Mouse (Mus musculus): ENCODE data around the gene Ly86. TPM values are rescaled to one million over a fixed set of nuclear protein-coding genes. Genes with fewer than 3 reads are reported as not detected.

Ly86 gene
- 6.7 and 7.0 TPM in 2 replicates for polyA plus RNA-seq (2016; fragmentation: Nextera tagmentation; extraction: Ambion mirVana)

GRCm38 (mm10) chr13:37344909-37345772 is at the start of gene Ly86:
TSS of gene Ly86 (plus strand) at chr13:37345208.
- H3K4me3 ChIP-seq: no peak within 1 kb of the TSS
- WGBS: 91% methylated on average over 28 of the region's 28 CpGs
- ATAC-seq (ENCODE audit: low FRiP score, low read depth): no peak
- H3K4me2 ChIP-seq (replicated peaks): no peak within 1 kb of the TSS
- no peaks in the 10 kb centered on the region for H3K36me3 ChIP-seq
- no peaks in the 10 kb centered on the region for H3K4me1 ChIP-seq
- no peak within 1 kb of the TSS for H3K27ac ChIP-seq
- H3K9ac ChIP-seq: no peak within 1 kb of the TSS
- no peaks in the 10 kb centered on the region for H3K27me3 ChIP-seq (replicated peaks)
- no peaks in the 10 kb centered on the region for H3K9me3 ChIP-seq

- no peak overlapping the region for H3K4me3 ChIP-seq
- WGBS: 79% methylated on average over 5 of the region's 5 CpGs
- H3K9ac ChIP-seq: no peak overlapping the region
- H3K9me3 ChIP-seq: no peaks in the 10 kb centered on the region
- no peak for ATAC-seq (ENCODE audit: low FRiP score, low read depth)
- H3K27me3 ChIP-seq (replicated peaks): no peaks in the 10 kb centered on the region
- no peaks in the 10 kb centered on the region for H3K36me3 ChIP-seq
- no peak overlapping the region for H3K27ac ChIP-seq
- H3K4me2 ChIP-seq (replicated peaks): no peak overlapping the region
- H3K4me1 ChIP-seq: no peaks in the 10 kb centered on the region
Observed at GRCm38 (mm10) chr13:37297886-37298285, 47.1 kb upstream of the Ly86 start.

- Histone ChIP-seq H3K27me3 (replicated peaks) (no peaks in the 10 kb centered on the region), H3K4me1 (no peaks in the 10 kb centered on the region), H3K27ac (no peak overlapping the region), H3K4me2 (replicated peaks) (no peak overlapping the region), H3K36me3 (no peaks in the 10 kb centered on the region), H3K4me3 (no peak overlapping the region), H3K9ac (no peak overlapping the region), H3K9me3 (no peaks in the 10 kb centered on the region)
- WGBS: 71% methylated on average over 1 of the region's 1 CpGs
- ATAC-seq (ENCODE audit: low FRiP score, low read depth): no peak
Observed at GRCm38 (mm10) chr13:37298856-37299255, 46.2 kb upstream of the Ly86 start.

GRCm38 (mm10) chr13:37302877-37303276 is 42.1 kb upstream of the Ly86 start:
- no peak for ATAC-seq (ENCODE audit: low FRiP score, low read depth)
- H3K4me1 ChIP-seq: no peaks in the 10 kb centered on the region
- H3K4me3 ChIP-seq: no peak overlapping the region
- no peak overlapping the region for H3K9ac ChIP-seq
- H3K27me3 ChIP-seq (replicated peaks): no peaks in the 10 kb centered on the region
- no peak overlapping the region for H3K4me2 ChIP-seq (replicated peaks)
- 45% methylated on average over 5 of the region's 5 CpGs for WGBS
- no peak overlapping the region for H3K27ac ChIP-seq
- H3K36me3 ChIP-seq: no peaks in the 10 kb centered on the region
- H3K9me3 ChIP-seq: no peaks in the 10 kb centered on the region

- Histone ChIP-seq H3K9me3 (no peaks in the 10 kb centered on the region), H3K27me3 (replicated peaks) (no peaks in the 10 kb centered on the region), H3K4me1 (peaks cover 10% of the 10 kb centered on the region), H3K4me3 (no peak overlapping the region), H3K27ac (no peak overlapping the region), H3K9ac (no peak overlapping the region), H3K4me2 (replicated peaks) (no peak overlapping the region), H3K36me3 (no peaks in the 10 kb centered on the region)
- no peak for ATAC-seq (ENCODE audit: low FRiP score, low read depth)
- WGBS: 83% methylated on average over 4 of the region's 4 CpGs
Observed at GRCm38 (mm10) chr13:37308006-37308405, 37.0 kb upstream of the Ly86 start.

GRCm38 (mm10) chr13:37309296-37309695 is 35.7 kb upstream of the Ly86 start:
- no peak overlapping the region for H3K9ac ChIP-seq
- no peak overlapping the region for H3K4me3 ChIP-seq
- no peaks in the 10 kb centered on the region for H3K36me3 ChIP-seq
- H3K9me3 ChIP-seq: no peaks in the 10 kb centered on the region
- no peaks in the 10 kb centered on the region for H3K27me3 ChIP-seq (replicated peaks)
- 85% methylated on average over 5 of the region's 5 CpGs for WGBS
- H3K4me2 ChIP-seq (replicated peaks): no peak overlapping the region
- no peak for ATAC-seq (ENCODE audit: low FRiP score, low read depth)
- H3K27ac ChIP-seq: no peak overlapping the region
- peaks cover 10% of the 10 kb centered on the region for H3K4me1 ChIP-seq

GRCm38 (mm10) chr13:37310331-37310730 is 34.7 kb upstream of the Ly86 start:
- H3K27me3 ChIP-seq (replicated peaks): no peaks in the 10 kb centered on the region
- WGBS: 49% methylated on average over 8 of the region's 8 CpGs
- peaks cover 10% of the 10 kb centered on the region for H3K4me1 ChIP-seq
- H3K9me3 ChIP-seq: no peaks in the 10 kb centered on the region
- no peak for ATAC-seq (ENCODE audit: low FRiP score, low read depth)
- no peaks in the 10 kb centered on the region for H3K36me3 ChIP-seq
- no peak overlapping the region for H3K4me2 ChIP-seq (replicated peaks)
- H3K4me3 ChIP-seq: no peak overlapping the region
- no peak overlapping the region for H3K9ac ChIP-seq
- H3K27ac ChIP-seq: no peak overlapping the region

- Histone ChIP-seq H3K9me3 (no peaks in the 10 kb centered on the region), H3K9ac (peak overlapping the region; percentile 59), H3K4me1 (peaks cover 10% of the 10 kb centered on the region), H3K27me3 (replicated peaks) (no peaks in the 10 kb centered on the region), H3K4me2 (replicated peaks) (peak overlapping the region; percentile 67), H3K27ac (peak overlapping the region; percentile 70; the same call in 1 of the 2 replicates), H3K4me3 (peak overlapping the region; percentile 32), H3K36me3 (no peaks in the 10 kb centered on the region)
- peak; percentile 70 for ATAC-seq (ENCODE audit: low FRiP score, low read depth)
- WGBS: 10% methylated on average over 27 of the region's 27 CpGs
Observed at GRCm38 (mm10) chr13:37311555-37312221, 33.3 kb upstream of the Ly86 start.

- Histone ChIP-seq H3K9ac (peak overlapping the region; percentile 59), H3K4me3 (peak overlapping the region; percentile 32), H3K27me3 (replicated peaks) (no peaks in the 10 kb centered on the region), H3K4me2 (replicated peaks) (peak overlapping the region; percentile 67), H3K36me3 (no peaks in the 10 kb centered on the region), H3K27ac (peak overlapping the region; percentile 70; the same call in 1 of the 2 replicates), H3K9me3 (no peaks in the 10 kb centered on the region), H3K4me1 (peaks cover 10% of the 10 kb centered on the region)
- WGBS: 2% methylated on average over 25 of the region's 25 CpGs
- peak; percentile 96 for ATAC-seq (ENCODE audit: low FRiP score, low read depth)
Observed at GRCm38 (mm10) chr13:37312222-37312928, 32.6 kb upstream of the Ly86 start.

GRCm38 (mm10) chr13:37312951-37313350 is 32.1 kb upstream of the Ly86 start:
- H3K4me2 ChIP-seq (replicated peaks): peak overlapping the region; percentile 67; the same call in 1 of the 2 replicates
- H3K9ac ChIP-seq: no peak overlapping the region
- H3K27me3 ChIP-seq (replicated peaks): no peaks in the 10 kb centered on the region
- WGBS: 21% methylated on average over 4 of the region's 4 CpGs
- no peak overlapping the region for H3K27ac ChIP-seq
- H3K9me3 ChIP-seq: no peaks in the 10 kb centered on the region
- H3K4me3 ChIP-seq: no peak overlapping the region
- H3K36me3 ChIP-seq: no peaks in the 10 kb centered on the region
- peaks cover 10% of the 10 kb centered on the region for H3K4me1 ChIP-seq
- ATAC-seq (ENCODE audit: low FRiP score, low read depth): no peak

- Histone ChIP-seq H3K36me3 (no peaks in the 10 kb centered on the region), H3K4me3 (no peak overlapping the region), H3K9ac (no peak overlapping the region), H3K4me2 (replicated peaks) (no peak overlapping the region), H3K27ac (no peak overlapping the region), H3K4me1 (no peaks in the 10 kb centered on the region), H3K27me3 (replicated peaks) (no peaks in the 10 kb centered on the region), H3K9me3 (no peaks in the 10 kb centered on the region)
- ATAC-seq (ENCODE audit: low FRiP score, low read depth): no peak
- 91% methylated on average over 3 of the region's 3 CpGs for WGBS
Observed at GRCm38 (mm10) chr13:37325504-37325903, 19.5 kb upstream of the Ly86 start.

GRCm38 (mm10) chr13:37329747-37330146 is 15.3 kb upstream of the Ly86 start:
- ATAC-seq (ENCODE audit: low FRiP score, low read depth): no peak
- H3K4me1 ChIP-seq: no peaks in the 10 kb centered on the region
- no peak overlapping the region for H3K4me3 ChIP-seq
- H3K27me3 ChIP-seq (replicated peaks): no peaks in the 10 kb centered on the region
- H3K9ac ChIP-seq: no peak overlapping the region
- no peaks in the 10 kb centered on the region for H3K9me3 ChIP-seq
- no peaks in the 10 kb centered on the region for H3K36me3 ChIP-seq
- no peak overlapping the region for H3K27ac ChIP-seq
- H3K4me2 ChIP-seq (replicated peaks): no peak overlapping the region
- 79% methylated on average over 8 of the region's 8 CpGs for WGBS
